Mouse (Mus musculus): ENCODE results near the gene Taldo1. TPM values are rescaled to one million over a fixed set of nuclear protein-coding genes. Genes with fewer than 3 reads are reported as not detected.
"Not testable (repeated sequence)": the region's sequence is repeated elsewhere in the genome, so short reads cannot be mapped to it uniquely, and the experiment has no call there.

Gene Taldo1
- polyA plus RNA-seq, 1 experiment from 2014 or later = 312 TPM

- 83% methylated on average over 3 of the region's 3 CpGs for WGBS
- H3K4me3 ChIP-seq (replicated peaks; ENCODE audit: low read depth, low read length) = not testable (repeated sequence)
Observed at GRCm38 (mm10) chr7:141446374-141446773, 54.4 kb downstream of the Taldo1 start.

GRCm38 (mm10) chr7:141447110-141447991 lies 55.4 kb downstream of the Taldo1 start, which contains the start of gene Rplp2:
TSS of gene Rplp2 (plus strand) at chr7:141447370.
- no peaks in the 10 kb centered on the region for H3K9me3 ChIP-seq (ENCODE audit: control insufficient read depth, low read length)
- ATAC-seq (ENCODE audit: low FRiP score, low TSS enrichment) (peak; percentile 92), DNase-seq (peak; percentile 96)
- H3K4me3 ChIP-seq (replicated peaks; ENCODE audit: low read depth, low read length) = peak within 1 kb of the TSS; percentile 82
- H3K9ac ChIP-seq (replicated peaks; ENCODE audit: low read length) = peak within 1 kb of the TSS; percentile 75
- WGBS = under 1% methylated on average over 63 of the region's 63 CpGs
- peak within 1 kb of the TSS; percentile 86 for H3K27ac ChIP-seq (replicated peaks; ENCODE audit: low read depth, low read length)
- H3K4me1 ChIP-seq (ENCODE audit: control insufficient read depth, insufficient read depth, low read length) = peaks cover 20% of the 10 kb centered on the region
- H3K27me3 ChIP-seq (ENCODE audit: control insufficient read depth, insufficient read depth, low read length) = no peaks in the 10 kb centered on the region
- peaks cover 37% of the 10 kb centered on the region for H3K36me3 ChIP-seq (ENCODE audit: control insufficient read depth, insufficient read depth, low read length)
- H3K4me2 ChIP-seq (ENCODE audit: low read length) = peak within 1 kb of the TSS; percentile 87

More at GRCm38 (mm10) chr7:141446374-141446773, 54.4 kb downstream of the Taldo1 start:
- not testable (repeated sequence) for H3K9me3 ChIP-seq (ENCODE audit: control insufficient read depth, low read length); H3K27ac ChIP-seq (replicated peaks; ENCODE audit: low read depth, low read length); ATAC-seq (ENCODE audit: low FRiP score, low TSS enrichment); DNase-seq; H3K27me3 ChIP-seq (ENCODE audit: control insufficient read depth, insufficient read depth, low read length); H3K4me2 ChIP-seq (ENCODE audit: low read length); H3K9ac ChIP-seq (replicated peaks; ENCODE audit: low read length)
- H3K36me3 ChIP-seq (ENCODE audit: control insufficient read depth, insufficient read depth, low read length) = peaks cover 27% of the 10 kb centered on the region
- H3K4me1 ChIP-seq (ENCODE audit: control insufficient read depth, insufficient read depth, low read length) = peaks cover 20% of the 10 kb centered on the region

- Histone ChIP-seq H3K4me2 (ENCODE audit: low read length) (no peak overlapping the region), H3K27me3 (ENCODE audit: control insufficient read depth, insufficient read depth, low read length) (no peaks in the 10 kb centered on the region), H3K36me3 (ENCODE audit: control insufficient read depth, insufficient read depth, low read length) (peaks cover 37% of the 10 kb centered on the region), H3K9me3 (ENCODE audit: control insufficient read depth, low read length) (no peaks in the 10 kb centered on the region), H3K27ac (replicated peaks; ENCODE audit: low read depth, low read length) (no peak overlapping the region), H3K9ac (replicated peaks; ENCODE audit: low read length) (no peak overlapping the region), H3K4me1 (ENCODE audit: control insufficient read depth, insufficient read depth, low read length) (peaks cover 20% of the 10 kb centered on the region), H3K4me3 (replicated peaks; ENCODE audit: low read depth, low read length) (no peak overlapping the region)
- ATAC-seq (ENCODE audit: low FRiP score, low TSS enrichment) (no peak), DNase-seq (no peak)
Observed at GRCm38 (mm10) chr7:141451928-141452327, 59.9 kb downstream of the Taldo1 start.

Other genes with a start within 250 kb of the Taldo1 start
- gene Rnh1, start 219.3 kb upstream of the Taldo1 start, polyA plus RNA-seq (2014; fragmentation: Nextera tagmentation; extraction: Ambion mirVana) = 39.3 and 39.7 TPM in 2 replicates
- gene Hras, start 198.2 kb upstream of the Taldo1 start, polyA plus RNA-seq (2014; fragmentation: Nextera tagmentation; extraction: Ambion mirVana) = 125 and 176 TPM in 2 replicates
- 9.0 and 9.8 TPM in 2 replicates for gene Lrrc56, start 198.0 kb upstream of the Taldo1 start, polyA plus RNA-seq (2014; fragmentation: Nextera tagmentation; extraction: Ambion mirVana)
- gene Lmntd2, start 178.1 kb upstream of the Taldo1 start, polyA plus RNA-seq (2014; fragmentation: Nextera tagmentation; extraction: Ambion mirVana) = 0.88 and 1.1 TPM in 2 replicates
- gene Rassf7, start 176.3 kb upstream of the Taldo1 start, polyA plus RNA-seq (2014; fragmentation: Nextera tagmentation; extraction: Ambion mirVana) = 25.9 and 27.2 TPM in 2 replicates
- 60.1 and 77.5 TPM in 2 replicates for gene Phrf1, start 163.4 kb upstream of the Taldo1 start, polyA plus RNA-seq (2014; fragmentation: Nextera tagmentation; extraction: Ambion mirVana)
- 1.1 and 9.2 TPM in 2 replicates for gene Irf7, start 125.7 kb upstream of the Taldo1 start, polyA plus RNA-seq (2014; fragmentation: Nextera tagmentation; extraction: Ambion mirVana)
- not detected in 2 replicates for gene Cdhr5, start 115.4 kb upstream of the Taldo1 start, polyA plus RNA-seq (2014; fragmentation: Nextera tagmentation; extraction: Ambion mirVana)
- 0.49 and 1.3 TPM in 2 replicates for gene Sct, start 113.1 kb upstream of the Taldo1 start, polyA plus RNA-seq (2014; fragmentation: Nextera tagmentation; extraction: Ambion mirVana)
- gene Drd4, start 100.2 kb upstream of the Taldo1 start, polyA plus RNA-seq (2014; fragmentation: Nextera tagmentation; extraction: Ambion mirVana) = 0.53 and 0.54 TPM in 2 replicates
- gene Deaf1, start 64.5 kb upstream of the Taldo1 start, polyA plus RNA-seq (2014; fragmentation: Nextera tagmentation; extraction: Ambion mirVana) = 180 and 207 TPM in 2 replicates
- gene Tmem80, start 64.5 kb upstream of the Taldo1 start, polyA plus RNA-seq (2014; fragmentation: Nextera tagmentation; extraction: Ambion mirVana) = 38.6 and 48.9 TPM in 2 replicates
- 0.19 and 0.50 TPM in 2 replicates for gene Eps8l2, start 53.3 kb upstream of the Taldo1 start, polyA plus RNA-seq (2014; fragmentation: Nextera tagmentation; extraction: Ambion mirVana)
- 48.3 and 49.3 TPM in 2 replicates for gene Gatd1, start 21.9 kb downstream of the Taldo1 start, polyA plus RNA-seq (2014; fragmentation: Nextera tagmentation; extraction: Ambion mirVana)
- 25.7 and 79.2 TPM in 2 replicates for gene Cend1, start 37.3 kb downstream of the Taldo1 start, polyA plus RNA-seq (2014; fragmentation: Nextera tagmentation; extraction: Ambion mirVana)
- 82.9 and 84.3 TPM in 2 replicates for gene Slc25a22, start 45.7 kb downstream of the Taldo1 start, polyA plus RNA-seq (2014; fragmentation: Nextera tagmentation; extraction: Ambion mirVana)
- 2.3 and 3.6 TPM in 2 replicates for gene Pidd1, start 51.8 kb downstream of the Taldo1 start, polyA plus RNA-seq (2014; fragmentation: Nextera tagmentation; extraction: Ambion mirVana)
- 772 and 804 TPM in 2 replicates for gene Rplp2, start 55.2 kb downstream of the Taldo1 start, polyA plus RNA-seq (2014; fragmentation: Nextera tagmentation; extraction: Ambion mirVana)
- gene Pnpla2, start 63.0 kb downstream of the Taldo1 start, polyA plus RNA-seq (2014; fragmentation: Nextera tagmentation; extraction: Ambion mirVana) = 15.8 and 15.9 TPM in 2 replicates
- gene Cracr2b, start 68.9 kb downstream of the Taldo1 start, polyA plus RNA-seq (2014; fragmentation: Nextera tagmentation; extraction: Ambion mirVana) = 3.8 and 4.6 TPM in 2 replicates
- gene Cd151, start 75.2 kb downstream of the Taldo1 start, polyA plus RNA-seq (2014; fragmentation: Nextera tagmentation; extraction: Ambion mirVana) = 43.8 and 44.1 TPM in 2 replicates
- 75.1 and 93.3 TPM in 2 replicates for gene Polr2l, start 82.9 kb downstream of the Taldo1 start, polyA plus RNA-seq (2014; fragmentation: Nextera tagmentation; extraction: Ambion mirVana)
- gene Tspan4, start 83.0 kb downstream of the Taldo1 start, polyA plus RNA-seq (2014; fragmentation: Nextera tagmentation; extraction: Ambion mirVana) = 35.2 and 36.4 TPM in 2 replicates
- gene Chid1, start 147.7 kb downstream of the Taldo1 start, polyA plus RNA-seq (2014; fragmentation: Nextera tagmentation; extraction: Ambion mirVana) = 37.9 and 40.2 TPM in 2 replicates
- gene Ap2a2, start 170.0 kb downstream of the Taldo1 start, polyA plus RNA-seq (2014; fragmentation: Nextera tagmentation; extraction: Ambion mirVana) = 95.4 and 103 TPM in 2 replicates

Data from midbrain, embryonic 14.5 days (tissue).